Mouse (Mus musculus) limb, embryonic 14.5 days (tissue): Measurements from ENCODE around the gene Abcb6. TPM values are rescaled to one million over a fixed set of nuclear protein-coding genes. Genes with fewer than 3 reads are reported as not detected.

Experiments used
- ATAC-seq: fragments of 200-750 bp; cut with Nextera tagmentation; 2 replicates; pipeline ENCODE4 v1.8.0; 2017; ENCODE audit warnings: low read depth, moderate number of reproducible peaks, moderate TSS enrichment; ENCODE audit not compliant: low FRiP score
- DNase-seq: peaks from one replicate; pipeline ENCODE4 v3.0.0-alpha.2; 2015; ENCODE audit warnings: low spot score
- H3K27ac ChIP-seq: fragments of 300-500 bp; sonication (generic); replicated peaks from 2 replicates; pipeline ENCODE4 v1.5.1; 2014; ENCODE audit warnings: low read depth, mild to moderate bottlenecking, low read length, moderate library complexity, mixed read lengths
- H3K27me3 ChIP-seq: fragments of 300-500 bp; sonication (generic); 2 replicates; pipeline ENCODE4 v1.6.1; 2014; ENCODE audit warnings: low read length, mixed read lengths; ENCODE audit not compliant: control insufficient read depth, insufficient read depth
- H3K36me3 ChIP-seq: fragments of 300-500 bp; sonication (generic); 2 replicates; pipeline ENCODE4 v1.6.1; 2014; ENCODE audit warnings: mild to moderate bottlenecking, low read length, moderate library complexity, mixed read lengths; ENCODE audit not compliant: control insufficient read depth, insufficient read depth
- H3K4me1 ChIP-seq: fragments of 300-500 bp; sonication (generic); 2 replicates; pipeline ENCODE4 v1.6.1; 2014; ENCODE audit warnings: antibody characterized with exemption, low read length, mixed read lengths; ENCODE audit not compliant: control insufficient read depth, insufficient read depth
- H3K4me2 ChIP-seq: fragments of 300-500 bp; sonication (generic); replicated peaks from 2 replicates; pipeline ENCODE4 v1.6.1; 2014; ENCODE audit warnings: low read depth, mild to moderate bottlenecking, low read length, moderate library complexity; ENCODE audit not compliant: severe bottlenecking
- H3K4me3 ChIP-seq: fragments of 300-500 bp; sonication (generic); replicated peaks from 2 replicates; pipeline ENCODE4 v1.5.1; 2014; ENCODE audit warnings: low read length
- H3K9ac ChIP-seq: fragments of 300-500 bp; sonication (generic); 2 replicates; pipeline ENCODE4 v1.6.1; 2014; ENCODE audit warnings: mild to moderate bottlenecking, low read depth, low read length, moderate library complexity; ENCODE audit not compliant: severe bottlenecking
- H3K9me3 ChIP-seq: fragments of 300-500 bp; sonication (generic); 2 replicates; pipeline ENCODE4 v1.6.1; 2016; ENCODE audit warnings: low read length; ENCODE audit not compliant: control insufficient read depth
- POLR2A ChIP-seq: fragments of 200-500 bp; IDR thresholded peaks from 2 replicates; pipeline ENCODE4 v1.8.0; 2012; ENCODE audit warnings: inconsistent platforms, mild to moderate bottlenecking, moderate library complexity, borderline replicate concordance; ENCODE audit not compliant: insufficient read depth, insufficient read length; ENCODE audit errors: extremely low read depth
- WGBS: fragments of 180-500 bp; shearing (Covaris S2); extraction: QIAGEN DNeasy Blood & Tissue Kit; methylation state at CpG from one replicate; pipeline ENCODE4 v1.1.7; 2014; 5-methylcytosine and 5-hydroxymethylcytosine counted together
- polyA plus RNA-seq, 2 experiments: library from polyadenylated mRNA; depleted of rRNA in 1 of 2; stranded (reverse) in 1 of 2; unstranded in 1 of 2; fragments of >200 nt; fragmentation: Nextera tagmentation in 1 of 2; extraction: Ambion mirVana in 1 of 2; gene quantifications; 2 replicates each; pipeline versions ENCODE4 v1.2.1 to v1.2.3; 2012 to 2014

The Abcb6 gene
- polyA plus RNA-seq, 2 experiments: 27.3 to 29.7 TPM

DNA sequence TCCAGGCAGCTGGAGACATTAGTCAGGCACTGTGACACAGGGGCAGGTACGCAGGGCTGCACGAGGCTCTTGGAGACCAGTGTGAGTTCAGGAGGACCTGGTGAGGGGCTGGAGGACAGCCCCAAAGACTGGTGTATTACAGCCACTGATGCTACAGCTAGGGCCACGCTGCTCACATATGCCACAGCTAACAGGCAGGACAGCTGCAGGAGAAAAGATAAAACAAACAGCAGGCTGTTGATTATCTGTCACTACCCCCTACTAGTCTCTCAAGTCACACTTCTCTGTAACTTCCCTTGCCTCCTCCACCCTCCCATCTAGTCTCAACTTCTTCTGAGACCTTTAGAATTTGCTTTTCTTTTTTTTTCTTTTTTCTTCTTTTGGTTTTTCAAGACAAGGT lies 43.5 kb downstream of the Abcb6 start:
- Histone ChIP-seq H3K9me3 (no peaks in the 10 kb centered on the region), H3K4me3 (no peak overlapping the region), H3K4me2 (no peak overlapping the region), H3K4me1 (peaks cover 7% of the 10 kb centered on the region), H3K27me3 (no peaks in the 10 kb centered on the region), H3K27ac (no peak overlapping the region), H3K36me3 (peaks cover 48% of the 10 kb centered on the region), H3K9ac (no peak overlapping the region)
- no peak for TF ChIP-seq POLR2A
- WGBS: 40% methylated on average over 3 of the region's 3 CpGs
- ATAC-seq (no peak), DNase-seq (no peak)

DNA sequence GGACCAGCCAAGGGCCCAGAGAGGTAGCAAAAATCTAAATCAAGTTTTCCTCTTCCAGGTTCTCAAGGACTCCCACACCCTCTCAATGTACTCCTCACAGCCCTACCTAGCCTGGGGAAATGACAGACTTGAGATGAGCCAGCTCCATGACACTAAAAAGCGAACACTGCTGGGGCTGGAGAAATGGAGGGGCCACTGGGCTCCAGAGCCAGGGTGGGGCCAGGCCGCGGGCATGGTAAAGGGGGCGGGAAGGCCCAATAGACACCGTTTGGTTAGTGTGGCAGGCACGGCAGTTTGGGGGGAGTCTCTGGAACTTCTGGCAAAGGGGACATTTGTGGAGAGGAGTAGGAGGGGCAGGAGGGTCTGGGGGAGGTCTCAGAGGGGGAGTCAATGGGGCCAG lies 43.9 kb downstream of the Abcb6 start:
- Histone ChIP-seq H3K36me3 (peaks cover 48% of the 10 kb centered on the region), H3K4me3 (no peak overlapping the region), H3K9me3 (no peaks in the 10 kb centered on the region), H3K9ac (no peak overlapping the region), H3K4me1 (peaks cover 7% of the 10 kb centered on the region), H3K27me3 (no peaks in the 10 kb centered on the region), H3K27ac (no peak overlapping the region), H3K4me2 (no peak overlapping the region)
- ATAC-seq (no peak), DNase-seq (no peak)
- 71% methylated on average over 6 of the region's 6 CpGs for WGBS
- TF ChIP-seq POLR2A: no peak

DNA sequence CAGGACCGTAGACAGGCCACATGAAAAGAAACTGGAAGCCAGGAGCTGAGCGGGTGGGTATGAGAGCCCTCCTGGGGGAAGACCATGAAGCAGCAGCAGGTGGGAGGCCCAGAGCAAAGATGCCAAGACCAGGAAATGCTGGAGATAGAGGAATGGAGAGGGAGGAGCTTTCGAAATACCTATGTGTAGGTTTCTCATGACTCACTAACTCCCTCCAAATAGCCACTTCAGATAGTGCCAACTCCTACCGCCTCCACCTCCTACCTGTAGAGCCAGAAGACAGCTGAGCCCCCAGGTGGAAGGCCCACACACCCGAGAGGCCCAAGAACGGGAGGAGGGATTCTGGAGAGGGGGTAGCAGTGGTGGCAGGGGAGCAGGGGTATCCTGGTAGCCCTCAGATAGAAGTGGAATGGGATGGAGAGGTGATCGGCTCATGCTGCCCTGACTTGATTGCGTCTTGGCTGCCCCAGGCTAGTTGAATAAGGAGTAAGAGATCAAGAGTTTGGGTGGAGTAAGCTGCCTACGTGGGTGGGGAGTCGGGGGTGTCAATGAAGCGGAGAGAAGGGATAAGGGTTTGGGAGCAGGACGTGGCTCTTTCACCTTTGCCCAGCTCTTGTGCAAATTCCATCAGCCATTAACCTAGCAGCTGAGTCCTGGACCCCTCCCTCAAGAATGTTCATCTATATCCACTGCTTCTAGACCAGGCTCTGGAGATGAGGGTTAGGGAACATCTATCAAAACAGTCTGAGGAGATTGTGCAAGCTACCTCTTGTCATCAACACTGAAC lies 46.6 kb downstream of the Abcb6 start, which contains the start of gene Slc23a3:
Gene Slc23a3 (minus strand): TSS at position 470 of the 787 bp plus-strand sequence.
- no peaks in the 10 kb centered on the region for H3K9me3 ChIP-seq
- ATAC-seq: no peak
- no peak for TF ChIP-seq POLR2A
- H3K4me2 ChIP-seq: no peak within 1 kb of the TSS
- H3K27ac ChIP-seq: no peak within 1 kb of the TSS
- no peak within 1 kb of the TSS for H3K9ac ChIP-seq
- H3K4me3 ChIP-seq: no peak within 1 kb of the TSS
- H3K4me1 ChIP-seq: no peaks in the 10 kb centered on the region
- H3K27me3 ChIP-seq: no peaks in the 10 kb centered on the region
- WGBS: 63% methylated on average over 12 of the region's 12 CpGs
- DNase-seq: no peak
- peaks cover 36% of the 10 kb centered on the region for H3K36me3 ChIP-seq

DNA sequence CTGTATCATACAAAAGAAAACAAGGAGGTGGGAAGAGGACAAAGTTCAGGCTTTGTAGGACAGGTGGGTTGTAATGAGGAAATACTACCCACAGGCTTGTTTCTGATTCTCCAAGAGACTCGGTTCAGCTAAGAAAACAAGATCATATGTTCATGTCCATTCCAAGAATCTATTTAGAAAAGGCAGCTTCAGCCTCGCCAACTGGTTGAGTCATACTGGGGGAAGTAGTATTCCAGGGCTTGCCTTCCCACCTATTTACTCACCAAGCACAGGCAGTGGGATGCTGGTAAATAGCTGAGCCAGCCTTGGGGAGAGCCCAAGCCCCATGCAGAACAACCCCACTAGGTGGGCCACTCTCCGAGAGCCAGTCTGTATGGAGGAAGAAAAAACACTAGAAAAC lies 51.6 kb downstream of the Abcb6 start:
- 74% methylated on average over 3 of the region's 3 CpGs for WGBS
- Histone ChIP-seq H3K27me3 (no peaks in the 10 kb centered on the region), H3K4me3 (no peak overlapping the region), H3K9ac (no peak overlapping the region), H3K4me2 (no peak overlapping the region), H3K36me3 (no peaks in the 10 kb centered on the region), H3K9me3 (no peaks in the 10 kb centered on the region), H3K27ac (no peak overlapping the region), H3K4me1 (0 out of 2 replicates have a peak, but pooled peaks cover 5% of the 10 kb centered on the region)
- DNase-seq: no peak
- no peak for ATAC-seq
- TF ChIP-seq POLR2A: no peak

DNA sequence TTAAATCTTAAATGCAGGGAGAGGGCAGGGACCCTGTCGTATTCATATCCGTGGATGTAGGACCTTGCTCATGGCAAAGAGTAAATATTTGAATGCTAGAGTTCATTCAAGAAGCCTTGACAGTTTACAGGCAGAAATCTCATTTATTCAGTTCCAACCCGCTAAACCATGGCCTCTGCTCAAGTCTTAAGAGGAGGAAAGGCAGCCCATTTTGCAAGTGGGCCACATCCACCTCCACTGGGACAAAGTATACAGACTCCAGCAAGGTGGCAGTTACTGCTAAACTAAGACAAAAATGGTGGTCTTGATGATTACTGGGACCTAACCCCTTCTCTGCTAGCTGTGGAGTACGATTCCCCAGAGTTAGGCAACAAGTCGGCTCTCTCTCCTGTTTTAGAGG lies 54.8 kb downstream of the Abcb6 start:
- DNase-seq: no peak
- ATAC-seq: no peak
- H3K4me3 ChIP-seq: peak overlapping the region; percentile 53
- H3K36me3 ChIP-seq: no peaks in the 10 kb centered on the region
- H3K9ac ChIP-seq: no peak overlapping the region
- H3K4me1 ChIP-seq: 0 out of 2 replicates have a peak, but pooled peaks cover 5% of the 10 kb centered on the region
- WGBS: 36% methylated on average over 5 of the region's 5 CpGs
- H3K4me2 ChIP-seq: peak overlapping the region; percentile 64
- H3K27me3 ChIP-seq: no peaks in the 10 kb centered on the region
- H3K27ac ChIP-seq: peak overlapping the region; percentile 92; the same call in 1 of the 2 replicates
- no peaks in the 10 kb centered on the region for H3K9me3 ChIP-seq
- no peak for TF ChIP-seq POLR2A
